7 mouse cellular contexts compared by ENCODE assay signal in genomic region chr11:77446628-77447041, GRCm38 (mm10). TPM values are rescaled to one million over a fixed set of nuclear protein-coding genes. Genes with fewer than 3 reads are reported as not detected.
DNase-seq lines count a peak whose midpoint lies in the region; ATAC-seq and TF ChIP-seq lines count a peak whose summit lies in the region.

No protein-coding gene starts in this region.

- peak overlapping the region; percentile 9; the same call in 1 of the 2 replicates for H3K27ac ChIP-seq in bone marrow, adult 2 months (ENCODE audit: control insufficient read depth, insufficient read depth, low read depth, low read length, poor library complexity)
- no peak overlapping the region for H3K27ac ChIP-seq in lung, postnatal 0 days (ENCODE audit: low read length)
- no peak overlapping the region for H3K27ac ChIP-seq in stomach, embryonic 16.5 days (ENCODE audit: low read length)

- H3K9me3 ChIP-seq in lung, postnatal 0 days (ENCODE audit: low read length) = no peaks in the 10 kb centered on the region
- H3K9me3 ChIP-seq in stomach, embryonic 16.5 days (replicated peaks; ENCODE audit: control insufficient read depth, low read length) = no peaks in the 10 kb centered on the region

- peaks cover 3% of the 10 kb centered on the region for H3K4me1 ChIP-seq in bone marrow, adult 2 months (ENCODE audit: control insufficient read depth, insufficient read depth, low read length)
- H3K4me1 ChIP-seq in lung, postnatal 0 days (ENCODE audit: insufficient read depth, low read depth, low read length) = peaks cover 18% of the 10 kb centered on the region; the same call in 1 of the 2 replicates
- H3K4me1 ChIP-seq in stomach, embryonic 16.5 days (ENCODE audit: control insufficient read depth, insufficient read depth, low read length) = peaks cover 5% of the 10 kb centered on the region

- H3K4me2 ChIP-seq in lung, postnatal 0 days (replicated peaks; ENCODE audit: low read depth, low read length) = no peak overlapping the region
- no peak overlapping the region for H3K4me2 ChIP-seq in stomach, embryonic 16.5 days (ENCODE audit: low read depth, low read length)

- no peaks in the 10 kb centered on the region for H3K27me3 ChIP-seq in lung, postnatal 0 days (replicated peaks; ENCODE audit: insufficient read depth, low read length)
- H3K27me3 ChIP-seq in stomach, embryonic 16.5 days (ENCODE audit: control insufficient read depth, insufficient read depth, low read length) = no peaks in the 10 kb centered on the region

- ATAC-seq in lung, postnatal 0 days = peak; percentile 24
- peak; percentile 69; the same call in 1 of the 2 replicates for ATAC-seq in stomach, embryonic 16.5 days (ENCODE audit: insufficient read depth, low FRiP score)

- DNase-seq in 3134 (ENCODE audit: extremely low read depth, insufficient read length, low spot score) (peak; percentile 44), 416B (ENCODE audit: low read depth) (peak; percentile 92)
- peak; percentile 74 to 84 for DNase-seq in gastrocnemius, adult 8-10 months (ENCODE audit: low spot score in 2 of 2)
- peak; percentile 64 for DNase-seq in kidney, adult 18-20 months
- DNase-seq in lung, postnatal 0 days (ENCODE audit: low spot score) = peak; percentile 88

- H3K9ac ChIP-seq in lung, postnatal 0 days (replicated peaks; ENCODE audit: low read depth) = no peak overlapping the region
- H3K9ac ChIP-seq in stomach, embryonic 16.5 days (ENCODE audit: low read length) = no peak overlapping the region

- 7% methylated on average over 6 of the region's 6 CpGs for WGBS in bone marrow, adult 2 months
- WGBS in lung, postnatal 0 days = 29% methylated on average over 6 of the region's 6 CpGs
- 36% methylated on average over 6 of the region's 6 CpGs for WGBS in stomach, embryonic 16.5 days

- no peak for TF ChIP-seq POLR2A in bone marrow, adult 2 months (IDR thresholded peaks at IDR 0.05; ENCODE audit: borderline replicate concordance, control insufficient read depth, low read depth, low read length)

- TF ChIP-seq CTCF in bone marrow, adult 2 months (IDR thresholded peaks at IDR 0.05; ENCODE audit: control insufficient read depth, insufficient read depth, low read length) = peak; percentile 23; the same call in 1 of the 2 replicates
- peak; percentile 93 for TF ChIP-seq CTCF in lung, postnatal 0 days (IDR thresholded peaks at IDR 0.05)

- no peak for TF ChIP-seq EP300 in lung, postnatal 0 days (IDR thresholded peaks at IDR 0.05)

- H3K36me3 ChIP-seq in lung, postnatal 0 days (ENCODE audit: insufficient read depth, low read length) = peaks cover 13% of the 10 kb centered on the region; the same call in 1 of the 2 replicates
- peaks cover 5% of the 10 kb centered on the region; the same call in 1 of the 2 replicates for H3K36me3 ChIP-seq in stomach, embryonic 16.5 days (ENCODE audit: control insufficient read depth, insufficient read depth, low read length)

- no peak overlapping the region for H3K4me3 ChIP-seq in bone marrow, adult 2 months (replicated peaks; ENCODE audit: control insufficient read depth, low read depth, low read length)
- H3K4me3 ChIP-seq in lung, postnatal 0 days (ENCODE audit: low read depth, low read length) = no peak overlapping the region
- H3K4me3 ChIP-seq in stomach, embryonic 16.5 days (replicated peaks; ENCODE audit: low read length) = no peak overlapping the region

RNA-seq across cellular contexts. Expression of gene Coro6, which starts 15.6 kb away (rescaled TPM):
- 0.57 and 1.00 TPM in 2 replicates for polyA plus RNA-seq in bone marrow, adult 2 months (2011; ENCODE audit: insufficient read depth, insufficient read length, low replicate concordance, missing spikeins)
- 100 to 1,000 TPM; 159 to 184 (median 168) TPM for total RNA-seq in gastrocnemius, adult 8-10 months (2022)
- 0.26 and 0.45 TPM in 2 replicates for polyA plus RNA-seq in lung, postnatal 0 days (2015; fragmentation: Nextera tagmentation; extraction: Ambion mirVana)
- polyA plus RNA-seq in stomach, embryonic 16.5 days (2015; fragmentation: Nextera tagmentation; extraction: Ambion mirVana) = 0.12 and 2.0 TPM in 2 replicates

RNA-seq across cellular contexts. Expression of gene Ankrd13b, which starts 42.8 kb away (rescaled TPM):
- polyA plus RNA-seq in bone marrow, adult 2 months (2011; ENCODE audit: insufficient read depth, insufficient read length, low replicate concordance, missing spikeins) = 3.1 and 5.7 TPM in 2 replicates
- 10 to 100 TPM in 3 of 4 experiments, 1 to 10 TPM in 1; 9.1 to 13.7 (median 11.7) TPM for total RNA-seq in gastrocnemius, adult 8-10 months (2022)
- polyA plus RNA-seq in lung, postnatal 0 days (2015; fragmentation: Nextera tagmentation; extraction: Ambion mirVana) = 1.9 and 2.2 TPM in 2 replicates
- 2.4 and 2.8 TPM in 2 replicates for polyA plus RNA-seq in stomach, embryonic 16.5 days (2015; fragmentation: Nextera tagmentation; extraction: Ambion mirVana)

RNA-seq across cellular contexts. Expression of gene Git1, which starts 46.7 kb away (rescaled TPM):
- polyA plus RNA-seq in bone marrow, adult 2 months (2011; ENCODE audit: insufficient read depth, insufficient read length, low replicate concordance, missing spikeins) = 10.2 and 16.1 TPM in 2 replicates
- 10 to 100 TPM; 25.7 to 34.1 (median 29.7) TPM for total RNA-seq in gastrocnemius, adult 8-10 months (2022)
- 12.3 and 12.6 TPM in 2 replicates for polyA plus RNA-seq in lung, postnatal 0 days (2015; fragmentation: Nextera tagmentation; extraction: Ambion mirVana)
- polyA plus RNA-seq in stomach, embryonic 16.5 days (2015; fragmentation: Nextera tagmentation; extraction: Ambion mirVana) = 7.9 and 9.1 TPM in 2 replicates
